Mouse (Mus musculus): ENCODE measurements around the gene Zfp280b. TPM values are rescaled to one million over a fixed set of nuclear protein-coding genes. Genes with fewer than 3 reads are reported as not detected.
A peak's percentile ranks its signal among the peaks of the same experiment; 100 is the strongest.
"Not testable (repeated sequence)": the region's sequence is repeated elsewhere in the genome, so short reads cannot be mapped to it uniquely, and the experiment has no call there.

Zfp280b gene
- total RNA-seq (2021): 10 to 100 TPM in 1 of 2 experiments, 1 to 10 TPM in 1; 9.5 to 10.3 TPM
- long read RNA-seq, experiment 1, full-length matches to known transcripts: 7 of 10 reads
- long read RNA-seq, experiment 1, partial matches to known transcripts: 0 of 10 reads
- long read RNA-seq, experiment 1, other reads (novel, unspliced or antisense): 3 of 10 reads
- long read RNA-seq, experiment 2, full-length matches to known transcripts: 9 of 15 reads
- long read RNA-seq, experiment 2, partial matches to known transcripts: 1 of 15 reads
- long read RNA-seq, experiment 2, other reads (novel, unspliced or antisense): 5 of 15 reads

DNA sequence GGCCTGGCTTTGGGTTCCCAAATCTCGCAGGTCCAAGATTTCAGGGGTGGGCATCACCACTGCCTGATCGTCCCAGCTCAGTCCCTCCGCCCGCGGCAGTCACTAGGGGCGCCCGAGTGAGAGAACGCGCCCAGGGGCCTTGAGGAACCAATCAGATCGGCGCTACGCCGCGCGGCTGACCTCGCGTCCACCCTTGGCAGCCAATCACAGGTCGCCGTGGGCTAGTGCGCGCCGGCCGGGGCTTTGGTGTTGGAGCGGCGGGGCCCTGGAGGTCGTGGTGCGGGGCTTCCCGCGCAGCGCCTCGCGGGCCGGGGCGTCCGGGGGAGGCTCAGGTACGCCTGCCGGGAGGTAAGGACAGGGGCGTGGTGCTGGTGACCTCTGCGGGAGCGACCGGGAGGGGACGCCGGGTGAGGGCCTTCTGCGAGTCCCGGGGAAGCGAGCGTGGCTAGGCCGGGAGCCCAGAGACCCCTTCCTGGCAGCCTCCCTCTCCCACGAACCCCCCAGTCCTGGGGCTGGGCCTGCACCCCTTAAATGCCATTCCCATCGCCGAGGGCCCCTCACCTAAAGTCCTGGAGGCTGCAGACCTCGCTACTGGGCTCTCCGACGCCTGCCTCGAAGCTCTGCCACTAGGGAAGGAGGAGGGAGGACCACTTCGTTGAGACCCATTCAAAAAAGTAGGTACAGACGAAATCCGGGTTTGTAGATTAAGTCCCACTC lies at the start of gene Zfp280b:
Gene Zfp280b (plus strand): TSS at position 249 of the 717 bp plus-strand sequence.
- peak; percentile 95 for DNase-seq

DNA sequence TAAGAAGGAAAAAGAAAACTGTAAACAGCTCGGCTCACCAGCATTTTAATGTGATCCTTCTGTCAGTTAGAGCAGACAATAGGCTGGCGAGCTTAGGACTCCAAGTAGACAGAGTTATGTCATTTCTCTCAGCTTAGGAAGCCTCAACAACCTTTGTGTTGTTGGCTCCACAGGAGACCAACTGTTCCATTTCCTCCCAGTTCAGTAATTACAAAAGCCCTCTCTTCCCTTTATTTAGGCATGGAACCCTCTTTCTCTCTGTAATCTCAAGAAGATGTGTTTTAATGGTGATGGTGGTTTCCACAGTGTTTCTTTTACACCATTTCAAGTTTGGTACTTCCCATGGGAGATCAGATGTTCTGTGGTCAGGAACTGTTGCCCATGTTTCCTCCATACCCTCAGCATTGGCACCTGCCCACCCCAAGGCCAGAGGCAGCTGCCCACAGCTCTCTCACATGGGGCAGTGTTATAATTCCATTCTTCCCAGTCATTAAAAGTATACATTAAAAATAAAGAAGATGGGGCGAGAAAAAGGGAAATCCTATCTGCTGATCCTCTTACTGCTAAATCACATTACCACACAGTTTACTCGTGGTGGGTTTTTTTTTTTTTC lies 41.9 kb upstream of the Zfp280b start:
- DNase-seq: no peak

DNA sequence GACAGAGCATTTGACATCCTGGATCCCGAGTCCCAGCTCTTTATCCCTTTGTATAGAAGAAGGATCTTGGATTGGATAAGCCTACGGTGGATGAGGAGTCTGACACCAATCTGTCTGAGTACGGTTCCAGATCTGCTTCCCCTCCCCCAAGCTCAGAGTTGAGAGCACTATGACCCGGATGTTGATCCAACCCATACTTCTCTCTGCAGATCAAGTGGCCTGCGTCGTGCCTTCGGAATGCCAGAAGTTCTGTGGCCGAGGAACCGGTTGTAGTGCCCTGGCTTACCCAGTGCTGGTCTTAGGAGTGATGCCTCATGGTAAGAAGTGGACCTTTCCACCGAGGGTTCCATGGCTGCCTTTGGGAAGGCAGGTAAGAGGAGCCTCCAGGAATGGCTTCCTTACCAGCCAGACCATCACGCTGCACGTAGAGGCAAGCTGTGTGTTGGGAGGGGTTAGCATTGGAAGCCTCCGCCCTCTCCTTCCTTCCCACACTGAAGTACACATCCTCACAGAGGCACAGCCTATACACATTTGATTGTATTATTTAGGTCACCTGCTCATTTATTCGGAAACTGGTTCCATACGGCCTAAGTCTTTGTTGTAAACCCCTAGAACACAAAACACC lies 38.7 kb upstream of the Zfp280b start:
- DNase-seq: no peak

DNA sequence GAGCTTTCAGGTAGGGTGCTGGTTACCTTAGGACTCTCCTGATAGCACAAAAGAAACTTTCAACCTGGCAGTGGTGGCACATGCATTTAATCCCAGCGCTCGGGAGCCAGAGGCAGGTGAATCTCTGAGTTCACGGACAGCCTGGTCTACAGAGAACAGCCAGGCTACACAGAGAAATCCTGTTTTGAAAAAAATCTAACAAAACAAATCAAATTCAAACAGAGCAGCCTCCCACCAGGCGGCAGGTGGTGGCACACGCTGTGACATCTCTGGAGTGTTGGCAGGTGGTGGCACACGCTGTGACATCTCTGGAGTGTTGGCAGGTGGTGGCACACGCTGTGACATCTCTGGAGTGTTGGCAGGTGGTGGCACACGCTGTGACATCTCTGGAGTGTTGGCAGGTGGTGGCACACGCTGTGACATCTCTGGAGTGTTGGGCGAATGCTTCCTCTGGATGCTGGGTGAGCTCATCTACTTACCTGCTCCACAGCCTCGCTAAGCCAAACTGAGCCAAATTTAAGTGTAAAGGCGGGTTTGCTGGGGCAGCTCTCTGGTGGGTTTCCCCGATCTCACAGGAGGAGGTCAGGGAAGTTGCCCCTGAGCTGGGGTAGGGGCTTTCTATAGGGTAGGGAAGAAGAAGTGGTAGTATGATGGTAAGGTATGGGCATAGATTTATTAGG lies 37.8 kb upstream of the Zfp280b start:
- not testable (repeated sequence) for DNase-seq

DNA sequence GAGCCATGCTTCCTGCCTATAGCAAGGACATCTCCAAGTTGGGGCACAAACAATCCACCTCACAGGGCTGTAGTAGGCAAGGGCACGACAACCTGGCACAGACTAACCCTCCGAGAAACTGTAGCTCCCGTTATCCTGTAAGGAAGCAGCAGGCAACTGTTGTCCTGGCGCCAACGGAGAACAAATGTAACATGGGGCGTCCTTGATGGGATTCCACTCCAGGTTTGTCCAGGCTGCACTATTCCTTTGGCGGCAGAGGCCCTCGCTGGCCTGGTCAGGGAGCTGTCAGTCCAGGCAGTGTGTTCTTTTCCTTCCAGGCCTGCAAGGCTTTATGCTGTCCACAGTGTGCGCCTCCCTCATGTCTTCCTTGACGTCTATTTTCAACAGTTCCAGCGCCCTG lies 37.0 kb upstream of the Zfp280b start:
- DNase-seq: no peak

DNA sequence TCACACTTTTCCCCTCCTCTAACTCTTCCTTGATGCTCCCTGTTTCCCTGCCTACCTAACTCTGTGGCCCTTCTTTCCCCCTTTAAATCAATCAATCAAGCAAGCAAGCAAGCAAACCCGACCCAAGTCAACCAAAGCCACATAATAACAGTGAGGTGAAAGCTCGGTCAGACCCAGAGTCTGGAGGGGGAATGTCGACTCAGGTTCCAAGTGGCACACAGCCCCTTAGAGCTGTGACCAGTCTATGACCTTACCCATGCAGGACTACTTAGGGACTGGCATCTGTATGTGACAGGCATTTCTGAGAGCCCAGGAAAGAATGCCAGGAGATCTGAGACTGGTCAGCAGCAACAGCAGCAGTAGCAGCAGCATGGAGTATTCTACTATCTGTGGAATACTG lies 36.1 kb upstream of the Zfp280b start:
- DNase-seq: no peak

DNA sequence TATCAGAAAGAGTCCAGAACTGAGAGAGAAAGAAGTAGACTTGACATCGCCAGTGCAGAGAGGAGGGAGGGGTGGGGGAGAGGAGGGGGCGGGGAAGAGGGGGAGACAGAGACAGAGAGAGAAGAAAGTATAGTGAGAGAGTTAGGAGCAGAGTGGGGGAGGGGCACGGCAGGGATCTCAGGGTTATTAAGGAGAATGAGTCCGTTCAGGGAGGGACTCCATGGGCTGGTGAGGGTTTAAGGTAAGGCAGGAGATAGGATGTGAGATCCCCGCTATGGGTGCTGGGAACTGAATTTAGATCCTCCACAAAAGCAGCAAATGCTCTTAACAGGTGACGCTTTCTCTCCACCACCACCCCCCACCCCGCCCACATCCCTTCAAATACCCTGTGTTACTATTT lies 31.3 kb upstream of the Zfp280b start:
- no peak for DNase-seq

DNA sequence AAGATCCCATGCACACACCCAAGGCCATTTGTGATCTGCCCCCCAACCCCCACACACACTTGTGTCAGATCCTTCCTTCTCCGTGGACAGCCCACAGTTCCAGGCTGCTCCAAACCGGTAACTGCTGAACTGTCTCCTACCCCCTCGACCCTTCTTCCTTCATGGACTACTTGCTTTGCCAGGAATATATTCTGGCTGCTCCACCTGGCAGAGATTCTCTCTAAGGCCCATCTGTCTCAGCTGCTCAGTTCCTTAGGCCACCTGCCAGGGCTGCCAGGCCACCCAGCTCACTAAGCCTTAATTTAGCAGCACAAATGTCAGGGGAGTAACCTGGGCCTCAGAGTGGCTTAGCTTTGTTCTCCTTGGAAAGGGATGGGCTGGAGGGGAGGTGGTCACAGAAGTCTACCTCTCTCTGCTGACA lies 30.3 kb upstream of the Zfp280b start:
- DNase-seq: peak; percentile 45

DNA sequence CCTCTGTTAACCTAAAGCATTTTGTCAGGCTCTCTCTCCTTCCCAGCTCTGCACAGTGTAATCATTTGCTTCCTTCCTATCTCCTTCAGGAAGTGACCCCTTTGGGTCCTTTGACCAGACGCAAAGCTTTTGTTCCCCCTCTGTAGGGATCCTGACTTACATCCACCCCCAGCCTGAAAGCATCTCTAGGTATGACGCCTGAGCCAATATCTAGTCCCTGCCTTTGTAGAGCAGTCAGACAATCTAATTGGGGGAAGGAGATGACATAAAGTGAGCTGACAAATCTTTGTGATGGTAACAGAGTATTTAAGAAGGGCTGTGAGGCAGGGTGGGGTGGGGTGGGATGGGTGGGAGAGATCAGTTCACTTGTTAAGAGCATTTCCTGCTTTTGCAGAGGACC lies 29.8 kb upstream of the Zfp280b start:
- no peak for DNase-seq

DNA sequence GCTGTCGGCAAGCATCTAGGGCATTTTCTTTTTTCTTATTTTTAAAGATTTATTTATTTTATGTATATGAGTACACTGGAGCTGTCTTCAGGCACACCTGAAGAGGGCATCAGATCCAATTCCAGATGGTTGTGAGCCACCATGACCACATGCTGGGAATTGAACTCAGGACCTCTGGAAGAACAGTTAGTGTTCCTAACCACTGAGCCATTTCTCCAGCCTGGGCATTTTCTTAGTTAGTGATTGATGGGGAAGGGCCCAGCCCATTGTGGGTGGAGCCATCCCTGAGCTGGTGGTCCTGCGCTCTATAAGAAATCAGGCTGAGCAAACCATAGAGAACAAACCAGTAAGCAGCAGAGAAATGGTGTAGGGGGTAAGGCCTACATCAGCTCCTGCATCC lies 29.2 kb upstream of the Zfp280b start:
- no peak for DNase-seq

DNA sequence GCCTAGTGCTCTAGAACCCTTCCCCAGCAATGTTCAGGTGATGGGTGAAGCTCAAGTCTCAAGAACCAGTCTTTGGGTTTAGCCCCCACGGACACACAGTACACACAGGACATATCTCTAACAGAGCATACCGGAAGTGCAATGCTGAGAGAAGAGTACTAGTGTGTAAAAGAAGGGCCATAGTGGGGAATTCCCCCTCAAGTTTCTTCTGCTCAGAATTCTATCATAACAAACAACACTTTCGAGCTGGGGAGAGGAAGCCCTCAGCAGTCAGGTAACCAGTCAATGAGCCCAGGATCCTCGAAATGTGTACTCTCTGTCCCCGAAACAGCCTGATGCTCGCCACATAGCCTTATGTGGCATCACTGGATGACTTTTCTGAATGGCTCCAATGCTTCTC lies 26.1 kb upstream of the Zfp280b start:
- no peak for DNase-seq

DNA sequence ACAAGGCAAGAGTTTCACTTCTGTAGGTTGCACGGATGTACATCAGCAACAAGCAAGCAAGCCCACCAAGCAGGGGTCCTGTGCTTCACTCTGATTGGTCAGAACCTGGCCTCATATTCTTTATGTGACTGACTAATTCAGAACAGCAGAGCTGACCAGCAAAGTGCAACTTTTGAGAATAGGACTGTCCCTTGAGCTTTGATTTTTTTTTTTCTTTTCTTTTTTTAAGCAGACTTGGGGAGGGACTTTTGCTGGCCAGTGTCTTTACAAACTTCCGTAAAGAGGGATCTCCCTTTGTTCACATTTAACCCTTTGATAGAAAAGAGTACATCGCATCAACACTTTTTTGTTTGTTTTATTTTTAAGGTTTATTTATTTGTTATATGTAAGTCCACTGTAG lies 22.6 kb upstream of the Zfp280b start:
- no peak for DNase-seq

DNA sequence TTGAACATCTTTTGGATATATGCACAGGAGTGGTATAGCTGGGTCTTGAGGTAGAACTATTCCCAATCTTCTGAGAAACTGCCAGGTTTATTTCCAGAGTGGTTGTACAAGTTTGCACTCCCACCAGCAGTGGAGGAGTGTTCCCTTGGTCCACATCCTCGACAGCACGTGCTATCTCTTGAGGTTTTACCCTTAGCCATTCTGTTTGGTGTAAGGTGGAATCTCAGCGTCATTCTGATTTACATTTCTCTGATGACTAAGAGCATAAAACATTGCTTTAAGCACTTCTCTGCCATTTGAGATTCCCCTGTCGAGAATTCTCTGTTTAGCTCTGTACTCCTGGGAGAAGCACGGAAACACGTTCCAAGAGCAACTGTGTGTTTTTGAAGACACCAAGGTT lies 19.5 kb upstream of the Zfp280b start:
- no peak for DNase-seq

DNA sequence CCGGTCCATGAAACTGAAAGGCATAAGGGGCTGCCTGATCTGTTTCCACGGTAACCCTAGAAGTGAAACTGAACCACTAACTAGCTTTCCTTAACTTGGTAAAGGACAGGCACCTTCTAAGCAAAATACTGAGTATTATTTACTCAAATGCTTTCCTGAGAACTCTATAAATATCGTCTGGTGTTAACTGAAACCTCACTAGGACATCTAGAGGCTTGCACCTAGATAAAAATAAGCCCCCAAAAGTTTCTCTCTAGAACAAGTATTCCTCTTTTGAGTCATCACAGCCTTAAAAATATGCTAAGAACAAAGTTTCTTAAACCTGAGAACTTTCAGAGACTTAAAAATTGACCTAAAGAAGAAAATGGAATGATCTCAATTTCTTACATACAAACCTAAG lies 15.6 kb upstream of the Zfp280b start:
- no peak for DNase-seq

DNA sequence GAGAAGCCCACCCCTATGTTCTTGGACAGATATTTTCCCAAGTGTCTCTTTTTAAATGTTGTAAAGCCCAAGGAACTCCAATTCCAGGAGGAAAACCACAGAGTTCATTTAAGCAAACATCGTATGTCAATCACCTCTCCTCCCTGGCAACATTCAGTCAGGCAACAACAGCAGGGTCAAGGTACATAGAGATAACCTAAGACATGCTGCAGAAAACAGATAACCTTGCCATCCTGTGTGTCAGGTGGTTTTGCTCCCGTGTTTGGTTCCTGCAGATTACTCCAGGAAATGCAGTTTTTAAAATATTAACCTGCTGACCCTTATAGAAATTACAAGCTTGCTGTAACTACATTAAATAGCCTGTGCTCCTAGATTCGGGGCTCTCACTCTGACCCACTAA lies 10.7 kb upstream of the Zfp280b start:
- no peak for DNase-seq

DNA sequence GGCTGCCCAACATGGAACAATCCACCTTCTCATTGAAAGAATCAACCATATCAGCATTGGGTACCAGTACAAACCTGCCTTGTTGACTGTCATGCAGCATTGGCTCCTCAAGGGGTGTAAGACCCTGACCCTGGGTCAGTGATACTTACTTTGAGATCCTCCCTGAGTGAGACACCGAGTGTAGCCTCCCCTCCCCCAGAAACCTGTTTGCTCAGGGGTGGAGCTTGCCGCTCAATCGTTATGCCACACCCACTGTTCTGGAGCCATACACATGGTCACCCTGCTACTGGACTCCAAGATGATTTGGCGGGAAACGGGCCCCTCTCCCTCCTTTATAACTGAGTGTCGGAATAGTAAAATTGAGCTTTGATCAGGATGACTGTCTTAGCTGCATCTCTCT lies 8.5 kb upstream of the Zfp280b start:
- no peak for DNase-seq

DNA sequence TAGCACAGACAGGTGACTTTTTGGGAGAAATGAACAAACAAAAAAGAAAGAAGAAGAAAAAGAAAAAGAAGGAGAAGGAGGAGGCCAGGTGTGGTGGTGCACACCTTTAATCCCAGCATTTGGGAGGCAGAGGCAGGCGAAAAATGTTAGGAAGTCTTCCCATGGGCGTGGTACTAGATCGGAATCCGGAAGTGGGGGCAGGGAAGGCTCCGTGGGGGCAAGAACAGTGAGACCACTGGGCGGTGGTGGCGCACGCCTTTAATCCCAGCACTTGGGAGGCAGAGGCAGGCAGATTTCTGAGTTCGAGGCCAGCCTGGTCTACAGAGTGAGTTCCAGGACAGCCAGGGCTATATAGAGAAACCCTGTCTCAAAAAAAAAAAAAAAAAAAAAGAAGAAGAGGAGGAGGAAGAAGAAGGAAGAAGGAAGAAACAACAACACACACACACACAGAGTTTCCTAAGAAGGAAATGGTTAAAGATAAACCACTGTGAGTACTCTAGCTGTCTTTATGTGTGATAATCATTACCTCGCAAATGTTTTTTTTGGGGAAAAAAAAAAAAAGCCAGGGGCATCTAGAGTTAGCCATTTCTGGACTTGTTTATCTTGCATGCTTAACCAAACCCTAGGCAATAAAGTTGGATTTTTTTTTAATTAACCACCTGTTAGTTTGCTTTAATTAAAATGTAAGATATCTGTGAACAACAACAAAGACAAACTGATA lies 6.8 kb upstream of the Zfp280b start:
- DNase-seq: no peak

DNA sequence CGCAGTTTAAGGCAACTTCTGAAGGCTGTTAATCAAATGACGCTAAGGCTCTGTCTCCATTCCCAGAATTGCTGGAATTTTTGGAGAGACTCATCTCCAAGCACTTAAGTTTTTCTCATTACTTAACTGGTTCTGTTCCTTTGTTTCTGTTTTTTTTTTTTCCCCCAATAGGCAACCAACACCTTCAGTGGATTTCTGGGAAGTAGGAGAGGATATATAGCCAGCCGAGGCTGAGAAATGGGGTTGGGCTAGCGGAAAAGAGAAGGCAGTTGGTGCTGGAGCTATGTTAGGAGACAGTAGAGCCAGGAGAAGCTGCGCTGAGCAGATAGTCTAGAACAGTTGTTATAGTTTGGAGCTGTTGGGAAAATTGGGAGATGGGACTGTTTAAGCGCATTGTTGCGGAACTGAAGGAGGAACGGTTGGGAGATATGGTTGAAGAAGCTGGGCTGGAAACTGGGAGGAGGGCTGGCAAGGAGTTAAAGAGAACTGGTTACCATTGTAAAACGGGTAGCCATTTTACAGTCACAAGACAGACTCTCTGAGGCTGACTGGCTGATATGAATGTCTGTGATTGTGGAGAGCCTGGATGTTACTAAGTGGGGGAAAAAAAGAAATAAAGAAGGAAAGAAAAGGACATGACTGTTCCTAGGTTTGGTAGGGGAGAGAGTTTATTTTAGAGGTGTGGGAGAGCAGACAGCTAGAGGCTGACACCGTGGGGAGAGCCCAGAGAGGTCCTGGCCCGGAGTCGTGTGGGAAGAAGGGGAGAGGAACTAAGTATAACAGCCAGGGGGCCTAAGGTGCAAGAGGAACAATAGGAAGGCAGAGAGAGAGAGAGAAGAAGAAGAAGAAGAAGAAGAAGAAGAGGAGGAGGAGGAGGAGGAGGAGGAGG lies 5.1 kb upstream of the Zfp280b start:
- no peak for DNase-seq

DNA sequence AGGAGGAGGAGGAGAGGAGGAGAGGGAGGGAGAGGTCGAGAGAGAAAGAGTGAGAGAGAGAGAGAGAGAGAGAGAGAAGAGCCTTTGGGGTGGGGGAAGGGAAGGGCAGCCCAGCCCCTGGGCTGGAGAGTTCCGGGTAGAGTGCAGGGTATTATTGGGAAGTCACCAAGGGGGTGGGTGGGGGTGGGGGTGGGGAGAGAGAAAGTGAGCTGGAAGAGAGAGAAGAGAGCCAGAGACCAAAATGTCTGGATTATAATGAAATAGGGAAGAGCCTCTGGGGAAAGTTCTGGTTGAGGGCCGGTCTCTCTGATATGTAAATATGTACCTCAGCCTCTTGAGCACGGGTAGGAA lies 4.5 kb upstream of the Zfp280b start:
- no peak for DNase-seq

DNA sequence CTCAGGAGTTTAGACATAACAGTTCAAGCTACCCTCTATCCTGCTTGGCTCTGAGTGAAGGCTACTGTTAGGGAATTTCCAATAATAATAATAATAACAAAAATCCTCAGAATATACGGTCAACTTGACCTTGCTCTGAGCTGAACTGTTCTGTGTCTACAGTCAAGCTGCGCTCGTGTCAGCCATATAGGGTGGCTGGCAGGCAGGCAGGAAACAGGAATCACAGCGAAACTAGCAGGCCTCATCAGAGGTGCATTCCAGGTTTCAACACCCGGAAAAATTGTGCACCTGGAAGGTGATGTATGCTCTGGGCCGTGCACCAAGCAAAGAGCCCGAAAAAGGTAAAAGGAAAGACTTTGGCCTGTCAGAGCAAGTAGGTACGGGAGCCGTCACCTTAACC lies 4.1 kb upstream of the Zfp280b start:
- no peak for DNase-seq

DNA sequence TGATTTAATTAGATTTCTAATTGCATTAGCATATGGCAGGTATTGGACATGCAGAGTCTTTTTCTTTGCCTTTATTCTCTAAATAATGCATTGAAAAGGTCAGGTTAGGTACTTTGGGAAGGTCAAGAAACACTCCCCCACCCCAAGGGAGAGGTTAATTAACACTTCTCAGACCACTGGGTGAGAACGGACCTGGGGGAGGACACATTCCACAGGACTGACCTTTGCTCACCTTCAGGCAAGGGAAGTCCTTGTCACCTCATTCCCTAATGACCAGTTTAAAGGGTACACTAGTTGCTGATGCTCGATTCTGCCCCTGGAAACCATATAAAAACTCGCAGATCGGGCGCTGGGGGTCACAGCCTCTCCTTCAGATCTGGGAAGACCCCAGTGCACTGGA lies 3.2 kb upstream of the Zfp280b start:
- no peak for DNase-seq
